Mouse (Mus musculus): ENCODE results near the gene Helt.
A peak's percentile ranks its signal among the peaks of the same experiment; 100 is the strongest.

Gene Helt

GRCm38 (mm10) chr8:46294181-46294892, at the start of gene Helt:
Gene Helt (minus strand): TSS chr8:46294671.
- no peak for DNase-seq

GRCm38 (mm10) chr8:46342272-46342671, 47.8 kb upstream of the Helt start:
- no peak for DNase-seq

GRCm38 (mm10) chr8:46340381-46341273, 46.2 kb upstream of the Helt start:
- DNase-seq: no peak

- DNase-seq: no peak
Measured at GRCm38 (mm10) chr8:46339317-46339716, 44.8 kb upstream of the Helt start.

GRCm38 (mm10) chr8:46336351-46336750, 41.9 kb upstream of the Helt start:
- no peak for DNase-seq

- no peak for DNase-seq
Measured at GRCm38 (mm10) chr8:46332389-46333061, 38.1 kb upstream of the Helt start.

GRCm38 (mm10) chr8:46331801-46332200, 37.3 kb upstream of the Helt start:
- no peak for DNase-seq

GRCm38 (mm10) chr8:46329396-46329795, 34.9 kb upstream of the Helt start:
- peak in 1 of 2 experiments; percentile 12 for DNase-seq

- DNase-seq: no peak
Measured at GRCm38 (mm10) chr8:46327284-46327683, 32.8 kb upstream of the Helt start.

- DNase-seq: no peak
Measured at GRCm38 (mm10) chr8:46326715-46327114, 32.2 kb upstream of the Helt start.

GRCm38 (mm10) chr8:46324676-46325075, 30.2 kb upstream of the Helt start:
- no peak for DNase-seq

- DNase-seq: no peak
Measured at GRCm38 (mm10) chr8:46323672-46324191, 29.3 kb upstream of the Helt start.

- DNase-seq: no peak
Measured at GRCm38 (mm10) chr8:46322833-46323232, 28.4 kb upstream of the Helt start.

GRCm38 (mm10) chr8:46322421-46322820, 27.9 kb upstream of the Helt start:
- DNase-seq: no peak

- DNase-seq: no peak
Measured at GRCm38 (mm10) chr8:46318802-46319201, 24.3 kb upstream of the Helt start.

- no peak for DNase-seq
Measured at GRCm38 (mm10) chr8:46317161-46317560, 22.7 kb upstream of the Helt start.

- no peak for DNase-seq
Measured at GRCm38 (mm10) chr8:46313798-46314197, 19.3 kb upstream of the Helt start.

- peak; percentile 71 to 80 for DNase-seq
Measured at GRCm38 (mm10) chr8:46311159-46311558, 16.7 kb upstream of the Helt start.

- no peak for DNase-seq
Measured at GRCm38 (mm10) chr8:46308189-46308588, 13.7 kb upstream of the Helt start.

- peak; percentile 27 to 41 for DNase-seq
Measured at GRCm38 (mm10) chr8:46305733-46306349, 11.4 kb upstream of the Helt start.

- no peak for DNase-seq
Measured at GRCm38 (mm10) chr8:46302121-46302520, 7.7 kb upstream of the Helt start.

- no peak for DNase-seq
Measured at GRCm38 (mm10) chr8:46298847-46299246, 4.4 kb upstream of the Helt start.

- DNase-seq: no peak
Measured at GRCm38 (mm10) chr8:46296551-46296950, 2.1 kb upstream of the Helt start.

Measured in cerebellum, adult 18-20 months (tissue).